Mouse (Mus musculus) kidney, adult 2 months (tissue): ENCODE data around the gene Colgalt1. TPM values are rescaled to one million over a fixed set of nuclear protein-coding genes. Genes with fewer than 3 reads are reported as not detected.
A peak's percentile ranks its signal among the peaks of the same experiment; 100 is the strongest.

Experiments used
- DNase-seq: peaks from one replicate; pipeline ENCODE4 v3.0.0; 2021
- H3K27ac ChIP-seq: fragments of 200-500 bp; 2 replicates; pipeline ENCODE4 v1.5.1; 2012; ENCODE audit warnings: low read depth, low read length, control low read depth, inconsistent platforms; ENCODE audit not compliant: insufficient read depth
- H3K27me3 ChIP-seq: fragments of 200-500 bp; replicated peaks from 2 replicates; pipeline ENCODE4 v1.6.1; 2012; ENCODE audit warnings: mild to moderate bottlenecking, moderate library complexity, low read length, inconsistent platforms; ENCODE audit not compliant: control insufficient read depth, insufficient read depth
- H3K36me3 ChIP-seq: fragments of 200-500 bp; 2 replicates; pipeline ENCODE4 v1.6.1; 2012; ENCODE audit warnings: mild to moderate bottlenecking, moderate library complexity, low read length, inconsistent platforms; ENCODE audit not compliant: control insufficient read depth, insufficient read depth
- H3K4me1 ChIP-seq: fragments of 200-500 bp; 2 replicates; pipeline ENCODE4 v1.6.1; 2011; ENCODE audit warnings: low read length; ENCODE audit not compliant: control insufficient read depth, insufficient read depth
- H3K4me3 ChIP-seq: fragments of 200-500 bp; 2 replicates; pipeline ENCODE4 v1.5.1; 2011; ENCODE audit warnings: mild to moderate bottlenecking, low read depth, low read length, control low read depth; ENCODE audit not compliant: insufficient read depth
- CTCF ChIP-seq: fragments of 200-500 bp; conservative IDR thresholded peaks from 2 replicates; pipeline ENCODE4 v1.5.1; 2011; ENCODE audit warnings: low read depth, mild to moderate bottlenecking, control low read depth, low read length, moderate library complexity, mixed read lengths; ENCODE audit not compliant: insufficient read depth, insufficient read length
- POLR2A ChIP-seq: fragments of 200-500 bp; IDR thresholded peaks from one replicate; pipeline ENCODE4 v1.6.1; 2011; ENCODE audit warnings: low read depth, low read length, control low read depth
- WGBS: fragments of 180-500 bp; shearing (Covaris S2); methylation state at CpG from one replicate; pipeline ENCODE4 v1.1.7; 2018; 5-methylcytosine and 5-hydroxymethylcytosine counted together
- polyA plus RNA-seq: library from polyadenylated mRNA; depleted of rRNA; stranded (reverse); fragments of >200 nt; gene quantifications from 2 replicates; pipeline ENCODE4 v1.2.3, GENCODE M21; 2012

Colgalt1 gene
- polyA plus RNA-seq, 1 experiment = 62.2 TPM

DNA sequence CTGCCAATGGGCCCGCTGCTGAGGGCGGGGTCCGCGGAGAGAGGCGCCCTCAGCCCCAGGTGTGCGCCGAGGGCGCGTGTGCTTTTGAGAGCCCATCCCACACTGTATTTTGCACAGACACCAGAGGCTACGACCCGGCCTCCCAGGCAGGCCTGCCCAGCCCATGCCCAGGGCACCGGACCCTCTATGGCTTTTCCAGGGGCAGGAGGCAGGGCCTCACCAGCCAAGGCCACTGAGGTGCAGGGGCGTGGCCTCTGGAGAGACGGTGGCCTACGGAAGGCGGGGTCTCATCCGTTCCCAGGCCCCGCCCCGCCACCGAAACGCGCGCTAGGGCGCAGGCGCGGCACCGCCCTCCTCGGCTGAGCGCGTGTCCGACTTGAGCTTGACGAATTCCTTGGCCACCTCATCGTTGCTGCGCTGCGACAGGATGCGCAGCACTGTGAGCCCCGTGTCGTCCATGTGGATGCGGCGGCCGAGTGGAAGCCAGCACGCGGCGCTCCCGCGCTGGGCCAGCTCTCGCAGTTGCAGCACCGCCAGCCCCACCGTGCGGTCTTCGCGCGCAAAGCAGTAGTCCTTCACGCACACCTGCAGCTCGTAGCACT is 18.4 kb downstream of the Colgalt1 start:
- DNase-seq = peak; percentile 96
- Histone ChIP-seq H3K27me3 (no peaks in the 10 kb centered on the region), H3K4me3 (peak overlapping the region; percentile 58), H3K36me3 (no peaks in the 10 kb centered on the region), H3K27ac (no peak overlapping the region), H3K4me1 (peaks cover 3% of the 10 kb centered on the region; the same call in 1 of the 2 replicates)
- WGBS = under 1% methylated on average over 55 of the region's 55 CpGs
- TF ChIP-seq POLR2A (no peak), CTCF (peak; percentile 26; the same call in 1 of the 2 replicates)

DNA sequence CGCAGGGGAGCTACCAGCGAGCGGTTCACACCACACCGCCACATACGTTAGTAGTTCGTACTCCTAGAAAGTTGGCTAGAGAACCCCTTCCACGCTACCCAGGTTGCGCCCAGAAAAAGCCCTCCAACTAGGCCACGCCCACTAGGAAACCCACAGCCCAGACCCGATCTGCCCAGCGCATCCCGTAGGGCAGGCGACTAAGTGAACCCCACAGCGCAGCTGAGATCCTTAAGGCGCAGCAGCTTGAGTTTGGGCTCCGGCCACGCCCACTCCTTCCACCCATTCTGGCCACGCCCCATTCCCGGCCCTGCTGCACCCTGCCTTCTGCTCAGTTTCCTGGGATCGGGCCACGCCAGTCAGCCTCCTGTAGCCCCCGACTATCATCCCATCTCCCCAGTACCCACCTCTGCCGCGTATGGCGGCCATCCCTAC is 19.0 kb downstream of the Colgalt1 start:
- DNase-seq = peak; percentile 61
- TF ChIP-seq CTCF (no peak), POLR2A (no peak)

DNA sequence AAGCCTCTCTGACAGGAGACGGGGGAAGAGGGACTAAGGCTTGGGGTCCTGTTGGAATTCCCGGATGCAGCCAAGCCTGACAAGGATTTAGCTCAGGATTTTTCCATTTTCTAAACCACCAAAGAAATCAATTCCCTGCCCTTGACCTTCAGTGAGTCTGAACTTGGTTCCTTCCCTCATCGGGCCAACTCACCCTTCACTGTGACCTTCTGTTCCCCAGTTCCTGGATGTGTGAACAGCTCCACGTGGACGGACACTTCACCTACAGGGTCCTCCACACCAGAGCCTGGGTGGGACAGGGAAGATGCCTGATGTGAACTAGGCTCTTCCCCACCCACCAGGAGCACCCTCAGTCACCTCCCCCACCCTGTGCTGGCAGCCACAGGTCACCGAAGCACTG is 20.0 kb downstream of the Colgalt1 start:
- no peak for DNase-seq

More for the DNA sequence above, 19.0 kb downstream of the Colgalt1 start:
- H3K36me3 ChIP-seq = no peaks in the 10 kb centered on the region
- peaks cover 3% of the 10 kb centered on the region; the same call in 1 of the 2 replicates for H3K4me1 ChIP-seq
- H3K27me3 ChIP-seq = no peaks in the 10 kb centered on the region
- peak overlapping the region; percentile 58; the same call in 1 of the 2 replicates for H3K4me3 ChIP-seq
- no peak overlapping the region for H3K27ac ChIP-seq
- WGBS = 6% methylated on average over 25 of the region's 25 CpGs

DNA sequence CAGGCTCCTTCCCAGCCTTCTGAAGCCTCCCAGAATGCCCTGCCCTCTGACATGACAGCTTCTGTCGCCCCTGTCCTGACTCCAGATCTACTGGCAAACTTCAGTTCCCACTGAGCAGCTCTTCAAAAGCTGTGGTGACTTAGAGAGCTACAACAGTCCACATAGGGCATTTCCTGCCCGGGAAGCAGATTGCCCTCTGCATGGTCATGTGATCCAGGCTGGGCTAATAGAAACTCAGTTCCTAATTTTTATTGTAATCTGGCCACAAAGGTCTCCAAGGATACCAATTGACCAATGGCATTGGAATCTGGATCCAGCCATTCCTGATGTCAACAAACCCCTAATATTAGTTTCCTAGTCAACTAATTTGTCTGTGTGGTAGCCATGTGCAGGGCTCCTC is 21.1 kb downstream of the Colgalt1 start:
- no peaks in the 10 kb centered on the region for H3K36me3 ChIP-seq
- 55% methylated on average over 2 of the region's 2 CpGs for WGBS
- H3K4me3 ChIP-seq = no peak overlapping the region
- no peak for TF ChIP-seq POLR2A
- TF ChIP-seq CTCF = no peak
- no peaks in the 10 kb centered on the region for H3K27me3 ChIP-seq
- no peak for DNase-seq
- H3K27ac ChIP-seq = no peak overlapping the region
- H3K4me1 ChIP-seq = peaks cover 3% of the 10 kb centered on the region; the same call in 1 of the 2 replicates

More for the DNA sequence above, 20.0 kb downstream of the Colgalt1 start:
- no peak overlapping the region for H3K27ac ChIP-seq
- no peak overlapping the region for H3K4me3 ChIP-seq
- H3K36me3 ChIP-seq = no peaks in the 10 kb centered on the region
- no peak for TF ChIP-seq POLR2A
- no peak for TF ChIP-seq CTCF
- 65% methylated on average over 6 of the region's 6 CpGs for WGBS
- peaks cover 3% of the 10 kb centered on the region; the same call in 1 of the 2 replicates for H3K4me1 ChIP-seq
- H3K27me3 ChIP-seq = no peaks in the 10 kb centered on the region

DNA sequence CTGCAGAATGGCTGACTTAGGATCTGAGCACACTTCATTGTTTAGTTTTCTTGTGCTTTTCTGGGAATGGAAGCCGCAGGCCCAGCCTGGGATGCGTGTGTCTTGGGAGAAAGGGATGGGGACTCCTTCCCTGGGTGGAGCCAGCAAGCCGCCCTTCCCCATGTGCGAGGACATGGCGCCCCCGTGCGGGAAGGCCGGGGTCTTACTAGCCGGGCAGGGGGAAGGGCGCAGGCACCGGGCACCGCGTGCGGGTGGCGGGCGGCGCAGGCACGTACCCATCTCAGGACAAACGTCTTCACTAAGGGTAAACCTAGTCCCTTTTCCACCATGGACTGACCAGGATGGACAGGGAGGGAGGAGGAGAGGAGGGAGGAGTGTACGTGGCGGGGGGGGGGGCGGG is 22.4 kb downstream of the Colgalt1 start:
- no peaks in the 10 kb centered on the region for H3K36me3 ChIP-seq
- no peaks in the 10 kb centered on the region for H3K27me3 ChIP-seq
- no peak overlapping the region for H3K4me3 ChIP-seq
- H3K27ac ChIP-seq = no peak overlapping the region
- H3K4me1 ChIP-seq = peaks cover 3% of the 10 kb centered on the region; the same call in 1 of the 2 replicates
- WGBS = 17% methylated on average over 19 of the region's 22 CpGs
- peak; percentile 48 for DNase-seq
- TF ChIP-seq POLR2A = no peak
- TF ChIP-seq CTCF = peak; percentile 56

DNA sequence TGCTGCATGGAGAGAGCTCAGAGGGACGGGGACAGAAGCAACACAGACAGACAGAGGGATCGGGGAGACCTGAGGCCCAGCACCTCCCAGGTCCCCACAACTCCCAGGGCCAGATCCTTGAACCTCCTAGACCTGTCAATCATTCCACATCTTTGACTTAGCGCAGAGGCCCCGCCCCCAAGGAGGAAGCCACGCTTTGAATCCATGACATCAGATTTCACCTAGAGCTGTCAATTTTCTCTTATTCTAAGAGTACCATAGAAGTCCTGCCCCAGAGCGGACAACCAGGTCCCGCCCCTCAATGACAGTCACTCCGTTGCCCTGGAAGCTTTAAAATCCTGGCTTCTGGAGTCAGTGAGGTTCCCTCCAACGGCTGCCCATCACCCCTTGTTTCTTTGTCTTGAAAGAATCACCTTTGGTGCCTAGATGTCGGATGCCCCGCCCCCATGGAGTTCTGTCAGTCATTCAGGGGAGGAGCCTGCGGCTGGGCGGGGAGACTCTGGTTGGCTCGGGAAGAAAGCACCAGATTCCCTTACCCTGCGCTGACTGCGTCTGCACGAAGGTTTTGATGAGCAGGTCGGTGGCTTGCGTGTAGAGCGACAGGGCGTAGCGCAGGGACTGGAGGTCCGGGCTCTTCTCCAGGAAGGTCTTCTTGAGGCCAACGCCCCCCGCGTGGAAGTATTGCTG is 23.3 kb downstream of the Colgalt1 start:
- no peak overlapping the region for H3K27ac ChIP-seq
- H3K4me1 ChIP-seq = no peaks in the 10 kb centered on the region
- no peaks in the 10 kb centered on the region for H3K27me3 ChIP-seq
- 6% methylated on average over 26 of the region's 26 CpGs for WGBS
- peak; percentile 68 for DNase-seq
- TF ChIP-seq CTCF (no peak), POLR2A (no peak)
- no peak overlapping the region for H3K4me3 ChIP-seq
- no peaks in the 10 kb centered on the region for H3K36me3 ChIP-seq
